Mouse (Mus musculus) hindbrain, embryonic 10.5 days (tissue): ENCODE results near the gene Cpd. TPM values are rescaled to one million over a fixed set of nuclear protein-coding genes. Genes with fewer than 3 reads are reported as not detected.

ENCODE experiments used
- DNase-seq: peaks from one replicate; pipeline ENCODE4 v3.0.0-alpha.2; 2017; ENCODE audit warnings: low spot score
- H3K27ac ChIP-seq: fragments of 300-500 bp; sonication (generic); 2 replicates; pipeline ENCODE4 v1.5.1; 2016; ENCODE audit warnings: mild to moderate bottlenecking, moderate library complexity
- H3K27me3 ChIP-seq: fragments of 300-500 bp; sonication (generic); 2 replicates; pipeline ENCODE4 v1.6.1; 2016; ENCODE audit warnings: mild to moderate bottlenecking; ENCODE audit not compliant: poor library complexity, insufficient read depth, severe bottlenecking
- H3K36me3 ChIP-seq: fragments of 300-500 bp; sonication (generic); 2 replicates; pipeline ENCODE4 v1.6.1; 2016; ENCODE audit warnings: mild to moderate bottlenecking, moderate library complexity
- H3K4me1 ChIP-seq: fragments of 300-500 bp; sonication (generic); replicated peaks from 2 replicates; pipeline ENCODE4 v1.6.1; 2016; ENCODE audit warnings: mild to moderate bottlenecking
- H3K4me3 ChIP-seq: fragments of 300-500 bp; sonication (generic); 2 replicates; pipeline ENCODE4 v1.5.1; 2016; ENCODE audit warnings: mild to moderate bottlenecking, moderate library complexity
- H3K9me3 ChIP-seq: fragments of 300-500 bp; sonication (generic); 2 replicates; pipeline ENCODE4 v1.6.1; 2016; ENCODE audit warnings: mild to moderate bottlenecking, moderate library complexity
- WGBS: fragments of 180-500 bp; shearing (Covaris S2); methylation state at CpG from one replicate; pipeline ENCODE4 v1.1.7; 2016; 5-methylcytosine and 5-hydroxymethylcytosine counted together
- polyA plus RNA-seq: library from polyadenylated mRNA; unstranded; fragments of >200 nt; fragmentation: Nextera tagmentation; extraction: Ambion mirVana; gene quantifications from 2 replicates; pipeline ENCODE4 v1.2.1, GENCODE M21; 2016

The Cpd gene
- polyA plus RNA-seq, 1 experiment from 2014 or later, result 8.0 TPM

DNA sequence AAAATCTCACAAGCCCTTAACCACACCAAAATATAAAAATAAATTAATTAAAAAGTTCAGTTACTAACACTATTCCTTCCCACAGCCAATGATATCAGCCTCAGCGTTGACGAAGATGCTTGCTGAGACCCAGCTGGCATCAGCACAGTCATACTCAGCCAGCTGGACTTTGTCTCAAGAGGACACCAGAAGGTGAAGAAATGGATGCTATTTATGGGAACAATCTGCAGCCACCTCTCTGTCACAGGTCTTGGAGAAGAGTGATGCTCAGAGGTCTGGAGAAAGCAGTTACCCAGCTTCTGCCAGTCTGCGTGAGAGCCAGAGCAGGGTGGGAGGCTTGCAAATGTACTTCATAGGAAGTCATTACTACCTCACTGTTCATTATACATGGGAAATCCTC, 14.4 kb upstream of the Cpd start:
- Histone ChIP-seq H3K36me3 (no peaks in the 10 kb centered on the region), H3K27me3 (no peaks in the 10 kb centered on the region), H3K27ac (no peak overlapping the region), H3K9me3 (no peaks in the 10 kb centered on the region), H3K4me1 (no peaks in the 10 kb centered on the region), H3K4me3 (no peak overlapping the region)
- 94% methylated on average over 3 of the region's 3 CpGs for WGBS
- DNase-seq, result no peak

DNA sequence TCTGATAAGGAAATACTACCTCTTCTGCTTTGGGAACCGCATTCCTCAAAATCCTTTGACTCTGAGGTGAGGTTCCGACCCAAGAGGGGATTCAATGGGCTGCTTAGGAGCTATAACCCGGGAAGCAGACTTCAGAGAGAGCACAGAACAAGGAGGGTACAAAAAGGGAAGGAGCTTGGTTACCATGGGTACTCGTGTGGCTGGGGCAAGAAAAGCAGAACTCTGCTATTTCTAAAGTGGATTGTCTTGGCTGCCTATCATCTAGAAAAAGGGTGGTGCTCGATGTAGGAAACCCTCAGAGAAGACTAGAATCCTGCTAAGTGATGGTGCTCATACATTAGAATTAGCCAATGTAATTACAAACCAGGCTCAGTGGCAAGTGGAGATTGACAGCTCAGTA, 12.4 kb upstream of the Cpd start:
- Histone ChIP-seq H3K4me3 (no peak overlapping the region), H3K9me3 (no peaks in the 10 kb centered on the region), H3K4me1 (peaks cover 10% of the 10 kb centered on the region), H3K27me3 (no peaks in the 10 kb centered on the region), H3K27ac (no peak overlapping the region), H3K36me3 (no peaks in the 10 kb centered on the region)
- 69% methylated on average over 5 of the region's 5 CpGs for WGBS
- no peak for DNase-seq

DNA sequence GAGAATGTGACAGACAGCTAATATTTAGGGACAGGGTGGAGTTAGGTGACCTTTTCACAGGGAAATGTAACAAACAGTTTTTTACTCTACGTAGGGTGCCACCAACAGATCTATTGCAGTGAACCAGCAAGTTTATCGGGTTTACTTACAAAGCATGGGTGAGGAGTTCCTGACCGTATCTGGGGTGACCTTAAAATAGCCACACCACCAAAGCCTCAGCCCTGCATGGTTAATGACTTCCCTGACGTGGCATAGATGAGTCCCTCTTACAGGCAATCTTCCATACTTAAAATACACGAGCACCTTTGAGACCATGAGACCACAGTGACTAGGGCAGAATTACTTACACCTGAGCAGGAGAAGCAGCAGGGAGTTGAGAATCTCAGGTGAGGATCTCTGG, 12.0 kb upstream of the Cpd start:
- no peaks in the 10 kb centered on the region for H3K36me3 ChIP-seq
- 75% methylated on average over 5 of the region's 5 CpGs for WGBS
- no peaks in the 10 kb centered on the region for H3K27me3 ChIP-seq
- no peaks in the 10 kb centered on the region for H3K9me3 ChIP-seq
- H3K4me3 ChIP-seq, result no peak overlapping the region
- H3K27ac ChIP-seq, result no peak overlapping the region
- peaks cover 14% of the 10 kb centered on the region for H3K4me1 ChIP-seq
- no peak for DNase-seq

DNA sequence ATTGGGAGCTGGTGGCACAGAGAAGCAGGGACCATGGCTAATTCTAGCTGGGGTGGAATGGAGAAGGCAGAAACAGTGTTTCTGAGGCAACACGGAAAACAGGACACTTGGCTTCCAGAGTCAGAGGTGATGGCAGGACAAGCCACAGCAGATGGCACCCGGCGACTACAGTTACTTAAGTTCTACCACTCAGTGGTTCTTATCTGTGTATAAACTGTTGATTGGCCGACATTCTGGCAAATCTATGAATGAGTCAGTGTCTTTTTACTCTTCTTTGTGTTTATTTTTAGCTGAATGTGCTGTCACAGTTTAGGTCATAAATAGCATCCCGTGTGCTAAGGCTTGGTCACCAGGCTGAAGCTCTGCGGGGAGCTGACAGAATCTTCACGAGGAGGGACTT, 10.3 kb upstream of the Cpd start:
- Histone ChIP-seq H3K27ac (no peak overlapping the region), H3K4me3 (no peak overlapping the region), H3K36me3 (no peaks in the 10 kb centered on the region), H3K9me3 (no peaks in the 10 kb centered on the region), H3K4me1 (peaks cover 14% of the 10 kb centered on the region), H3K27me3 (no peaks in the 10 kb centered on the region)
- DNase-seq, result no peak
- WGBS, result 88% methylated on average over 7 of the region's 7 CpGs

DNA sequence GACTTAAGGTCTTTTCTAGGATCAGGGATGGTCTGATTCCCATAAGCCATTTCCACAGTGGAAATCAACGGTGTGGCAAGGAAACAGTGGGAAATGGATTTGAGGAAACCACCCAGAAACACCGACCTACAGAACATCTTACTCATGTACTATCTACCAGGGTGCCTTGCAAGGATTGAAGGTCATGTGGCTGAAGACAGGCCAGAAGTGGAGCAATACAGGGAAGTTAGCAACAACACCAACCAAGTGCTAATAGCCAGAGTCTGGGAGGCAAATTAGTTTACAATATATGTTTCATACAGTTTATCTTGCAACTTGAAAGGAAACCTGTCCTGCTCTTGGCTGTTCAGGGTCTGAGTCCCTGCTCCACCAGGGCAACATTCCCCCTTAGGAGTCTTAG, 9.8 kb upstream of the Cpd start:
- Histone ChIP-seq H3K36me3 (no peaks in the 10 kb centered on the region), H3K4me3 (no peak overlapping the region), H3K4me1 (peaks cover 14% of the 10 kb centered on the region), H3K27me3 (no peaks in the 10 kb centered on the region), H3K9me3 (no peaks in the 10 kb centered on the region), H3K27ac (no peak overlapping the region)
- WGBS, result 92% methylated on average over 2 of the region's 2 CpGs
- no peak for DNase-seq

DNA sequence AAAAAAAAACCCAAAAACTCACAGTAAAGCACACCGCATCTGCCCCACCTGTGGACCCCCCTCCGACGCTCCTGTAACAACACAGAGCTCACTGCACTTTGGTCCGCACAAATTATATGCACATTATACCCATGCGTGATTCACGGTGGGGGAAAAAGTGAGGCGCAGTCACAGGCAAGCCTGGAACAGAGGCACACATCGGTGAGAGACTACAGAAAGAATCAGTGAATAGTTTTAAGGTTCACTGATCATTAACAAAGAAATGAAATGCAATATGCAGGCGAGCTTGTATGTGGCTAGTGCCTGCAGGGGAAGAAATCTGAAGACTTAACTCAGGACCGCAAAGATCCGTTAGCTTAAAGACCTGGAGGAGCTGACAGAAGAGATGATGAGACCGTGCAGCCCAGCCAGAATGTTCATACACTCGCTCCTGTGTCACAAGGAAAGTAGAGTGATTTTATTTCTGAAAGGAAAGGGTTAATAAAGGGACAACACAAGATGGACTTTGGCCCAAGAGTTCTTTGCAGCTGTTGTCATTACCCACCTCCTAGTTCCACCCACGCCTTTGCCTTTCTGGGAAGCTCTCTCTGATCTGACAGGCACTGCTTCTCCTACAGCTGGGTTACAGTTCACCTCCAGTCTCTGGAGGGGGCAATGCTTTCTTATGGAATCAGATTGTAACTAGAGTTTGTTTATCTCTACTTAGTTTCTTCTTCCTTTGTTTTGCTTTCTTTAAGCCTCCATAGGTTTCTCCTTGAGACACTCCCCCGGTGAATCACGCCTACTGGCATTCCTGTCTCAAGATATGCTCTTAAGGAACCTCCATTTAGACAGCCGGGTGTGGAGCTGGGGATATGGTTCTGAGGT, 7.9 kb upstream of the Cpd start:
- DNase-seq, result peak; percentile 4
- no peaks in the 10 kb centered on the region for H3K36me3 ChIP-seq
- WGBS, result 47% methylated on average over 17 of the region's 17 CpGs
- peaks cover 19% of the 10 kb centered on the region for H3K4me1 ChIP-seq
- H3K9me3 ChIP-seq, result no peaks in the 10 kb centered on the region
- peak overlapping the region; percentile 22; the same call in 1 of the 2 replicates for H3K4me3 ChIP-seq
- no peaks in the 10 kb centered on the region for H3K27me3 ChIP-seq
- peak overlapping the region; percentile 45; the same call in 1 of the 2 replicates for H3K27ac ChIP-seq

DNA sequence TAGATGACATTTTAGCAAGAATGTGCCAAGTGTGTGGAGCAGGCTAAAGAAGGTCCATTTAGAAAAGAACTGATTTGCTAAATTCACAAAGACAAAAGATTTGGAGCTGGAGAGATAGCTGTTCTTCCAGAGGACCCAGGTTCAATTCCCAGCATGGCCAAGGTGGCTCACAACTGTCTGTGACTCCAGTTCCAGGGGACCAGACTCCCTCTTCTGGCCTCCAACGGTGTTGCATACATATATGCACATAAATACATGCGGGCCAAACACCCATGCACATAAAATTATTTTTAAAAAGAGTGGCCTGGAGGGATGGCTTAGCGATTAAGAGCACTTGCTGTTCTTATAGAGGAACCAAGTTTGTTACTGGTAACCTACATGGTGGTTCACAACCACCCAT, 4.7 kb upstream of the Cpd start:
- H3K4me1 ChIP-seq, result peaks cover 30% of the 10 kb centered on the region
- no peaks in the 10 kb centered on the region for H3K9me3 ChIP-seq
- H3K27ac ChIP-seq, result no peak overlapping the region
- H3K4me3 ChIP-seq, result no peak overlapping the region
- H3K36me3 ChIP-seq, result no peaks in the 10 kb centered on the region
- WGBS, result 78% methylated on average over 3 of the region's 3 CpGs
- DNase-seq, result no peak
- no peaks in the 10 kb centered on the region for H3K27me3 ChIP-seq

DNA sequence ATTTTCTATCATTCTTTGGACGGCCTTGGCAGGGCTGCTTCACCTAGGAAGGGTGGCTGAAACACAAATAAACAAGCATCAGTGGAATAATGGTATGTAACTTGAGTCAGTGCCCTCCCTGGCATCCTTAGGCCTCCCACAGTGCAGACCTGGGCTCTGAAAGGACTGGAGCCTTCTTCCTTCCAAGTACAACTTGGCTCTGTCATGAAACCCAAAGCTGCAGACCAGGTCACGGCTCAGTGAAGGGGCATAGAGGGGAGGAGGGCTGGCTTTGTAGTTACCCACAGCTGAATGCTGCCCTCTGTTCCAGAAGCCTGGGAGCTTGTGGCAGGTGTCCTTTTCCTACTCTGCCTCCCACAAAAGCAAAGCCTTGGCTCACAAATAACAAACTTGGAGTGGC, 2.8 kb upstream of the Cpd start:
- DNase-seq, result peak; percentile 27
- peak overlapping the region; percentile 50; the same call in 1 of the 2 replicates for H3K27ac ChIP-seq

DNA sequence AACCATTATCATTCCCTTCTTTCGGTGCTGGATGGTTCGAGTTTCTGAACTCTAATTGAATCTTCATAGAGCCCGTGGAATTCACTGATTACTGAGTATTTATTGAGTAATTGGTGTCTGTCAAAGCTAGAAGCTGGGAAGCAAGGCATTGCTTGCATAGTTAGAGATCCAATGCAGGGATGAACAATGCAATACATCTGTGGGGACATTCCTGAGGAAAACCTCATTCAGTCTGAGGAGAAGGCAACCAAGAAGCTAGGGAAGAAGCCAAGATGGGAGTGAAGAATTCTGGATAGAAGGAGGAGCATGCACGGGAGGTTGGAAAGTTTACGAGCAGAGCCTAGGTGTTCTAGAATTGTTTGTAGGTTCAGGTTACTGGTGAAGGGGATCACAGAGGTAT, 1.3 kb upstream of the Cpd start:
- Histone ChIP-seq H3K36me3 (no peaks in the 10 kb centered on the region), H3K27ac (no peak overlapping the region), H3K9me3 (no peaks in the 10 kb centered on the region), H3K4me1 (peaks cover 45% of the 10 kb centered on the region), H3K27me3 (no peaks in the 10 kb centered on the region), H3K4me3 (no peak overlapping the region)
- no peak for DNase-seq
- 91% methylated on average over 5 of the region's 5 CpGs for WGBS

More for the DNA sequence above, 2.8 kb upstream of the Cpd start:
- Histone ChIP-seq H3K4me1 (peaks cover 42% of the 10 kb centered on the region), H3K27me3 (no peaks in the 10 kb centered on the region), H3K9me3 (no peaks in the 10 kb centered on the region), H3K4me3 (no peak overlapping the region), H3K36me3 (no peaks in the 10 kb centered on the region)
- WGBS, result 30% methylated on average over 2 of the region's 2 CpGs

DNA sequence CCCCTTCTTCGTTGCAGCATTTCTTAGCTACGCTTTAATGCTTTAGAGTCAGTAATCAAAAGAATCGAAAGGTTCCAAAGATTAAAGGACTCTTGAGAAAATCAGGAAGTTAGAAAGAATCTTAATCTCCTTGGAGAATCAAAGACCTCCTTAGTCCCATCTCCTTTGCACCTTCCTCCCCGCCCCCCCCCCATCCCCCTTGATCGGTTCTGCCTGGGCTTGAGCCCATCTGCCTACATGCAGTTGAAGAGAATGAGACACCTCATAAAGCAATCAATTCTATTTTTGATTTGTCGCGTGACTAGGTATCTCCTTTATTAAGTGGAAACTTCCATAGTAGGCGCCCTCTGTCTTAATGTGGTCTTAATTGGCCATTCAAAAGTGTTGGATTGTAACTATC, 536 bp upstream of the Cpd start:
- Histone ChIP-seq H3K4me1 (peaks cover 51% of the 10 kb centered on the region), H3K36me3 (no peaks in the 10 kb centered on the region), H3K4me3 (peak overlapping the region; percentile 97), H3K27me3 (no peaks in the 10 kb centered on the region), H3K9me3 (no peaks in the 10 kb centered on the region), H3K27ac (peak overlapping the region; percentile 96)
- DNase-seq, result no peak
- WGBS, result 27% methylated on average over 8 of the region's 8 CpGs

DNA sequence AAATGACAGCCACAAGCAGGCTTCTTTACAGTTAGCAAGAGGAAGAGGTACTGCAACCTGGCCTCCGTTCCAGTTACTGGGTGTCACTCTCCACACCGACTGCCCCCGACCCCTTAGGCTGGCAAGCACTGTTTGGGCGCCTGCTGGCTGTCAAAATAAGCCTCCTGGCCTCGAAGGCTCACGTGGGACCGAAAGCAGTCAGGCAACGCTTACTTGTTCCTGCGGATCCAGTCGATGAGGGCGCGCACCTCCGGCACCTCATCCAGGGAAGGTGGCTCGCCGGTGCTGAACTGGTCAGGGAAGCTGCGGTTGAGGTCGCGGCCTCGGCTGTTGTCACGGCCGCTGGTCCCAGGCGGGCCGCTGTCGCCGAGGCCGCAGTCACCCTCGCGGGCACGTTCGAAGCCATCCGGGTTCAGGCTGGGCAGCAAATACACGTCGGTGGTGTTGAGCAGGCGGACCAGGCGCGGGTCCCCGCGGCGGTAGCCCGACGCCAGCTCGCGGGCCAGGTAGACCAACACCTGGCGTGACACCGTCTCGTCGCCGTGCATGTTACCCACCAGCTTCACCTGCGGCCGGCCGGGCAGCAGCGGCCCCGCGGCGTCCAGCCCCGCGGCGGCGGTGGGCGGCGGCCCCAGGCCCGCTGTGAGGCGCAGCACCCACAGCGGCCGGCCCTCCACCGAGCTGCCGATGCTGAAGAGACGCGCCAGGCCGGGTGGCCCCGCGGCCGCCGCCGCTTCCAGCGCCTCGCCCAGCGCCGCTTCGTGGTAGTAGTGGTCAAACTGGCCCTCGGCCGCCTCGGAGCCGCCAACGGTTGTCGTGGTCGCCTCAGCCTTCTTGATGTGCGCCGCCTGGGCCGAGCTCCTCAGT, 574 bp downstream of the Cpd start:
- H3K4me1 ChIP-seq, result peaks cover 59% of the 10 kb centered on the region
- WGBS, result under 1% methylated on average over 90 of the region's 90 CpGs
- H3K4me3 ChIP-seq, result peak overlapping the region; percentile 97
- no peaks in the 10 kb centered on the region for H3K36me3 ChIP-seq
- no peaks in the 10 kb centered on the region for H3K9me3 ChIP-seq
- H3K27me3 ChIP-seq, result no peaks in the 10 kb centered on the region
- peak; percentile 50 for DNase-seq
- peak overlapping the region; percentile 96 for H3K27ac ChIP-seq

DNA sequence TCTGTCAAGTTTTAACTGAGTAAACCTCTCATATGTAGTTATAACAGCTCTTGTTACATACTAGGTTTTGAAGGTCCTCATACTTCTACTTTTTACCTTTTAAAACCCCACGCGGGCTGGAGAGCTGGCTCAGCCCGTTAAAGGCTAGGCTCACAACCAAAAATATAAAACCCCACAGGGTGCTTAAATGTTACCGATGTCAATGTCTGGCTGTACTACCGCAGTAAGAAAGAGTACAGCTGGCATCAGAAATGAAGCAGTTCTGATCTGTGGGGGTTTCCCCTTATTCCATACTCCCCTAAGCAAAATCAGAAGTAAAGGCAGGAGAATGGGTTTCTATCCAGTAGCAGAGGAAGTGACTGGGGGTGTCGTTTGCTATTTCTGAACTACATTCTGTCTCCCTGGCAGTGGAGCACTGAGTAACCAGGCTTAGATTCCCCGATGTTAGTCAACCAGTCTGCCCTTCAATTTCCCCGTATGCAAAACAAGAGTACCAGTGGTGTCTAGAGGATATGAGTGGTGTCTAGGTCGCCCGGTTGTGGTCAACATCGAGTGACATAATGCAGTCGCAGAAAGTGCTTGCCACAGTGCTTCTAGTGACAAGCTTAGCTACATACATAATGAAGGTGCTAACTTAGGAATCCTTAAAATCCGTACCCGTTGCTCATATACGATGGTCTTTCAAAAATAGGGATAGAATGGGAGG, 1.4 kb downstream of the Cpd start:
- 46% methylated on average over 15 of the region's 15 CpGs for WGBS
- peaks cover 59% of the 10 kb centered on the region for H3K4me1 ChIP-seq
- no peaks in the 10 kb centered on the region for H3K9me3 ChIP-seq
- no peaks in the 10 kb centered on the region for H3K27me3 ChIP-seq
- H3K36me3 ChIP-seq, result no peaks in the 10 kb centered on the region
- H3K27ac ChIP-seq, result no peak overlapping the region
- H3K4me3 ChIP-seq, result peak overlapping the region; percentile 97
- peak; percentile 6 for DNase-seq
